Comparison of ENCODE assay signal across 7 mouse cellular contexts in genomic region chr9:55512027-55512543, GRCm38 (mm10). TPM values are rescaled to one million over a fixed set of nuclear protein-coding genes. Genes with fewer than 3 reads are reported as not detected.
A peak's percentile ranks its signal among the peaks of the same experiment; 100 is the strongest.
DNase-seq lines count a peak whose midpoint lies in the region; ATAC-seq lines count a peak whose summit lies in the region.

Etfa (minus strand) TSS chr9:55512243.

- H3K9ac ChIP-seq in intestine, embryonic 16.5 days (ENCODE audit: low read depth, low read length): peak within 1 kb of the TSS; percentile 97
- H3K9ac ChIP-seq in midbrain, embryonic 11.5 days (ENCODE audit: low read length): peak within 1 kb of the TSS; percentile 76

- intact Hi-C loops in left cerebral cortex, postnatal 36 days (cut with DNase I): loop anchor here (2.0 kb wide), 1 partner anchor 31 kb away; no protein-coding TSS in a partner anchor

- H3K4me2 ChIP-seq in intestine, embryonic 16.5 days (ENCODE audit: low read depth, low read length): peak within 1 kb of the TSS; percentile 77
- H3K4me2 ChIP-seq in midbrain, embryonic 11.5 days: peak within 1 kb of the TSS; percentile 78

- ATAC-seq in intestine, embryonic 16.5 days: peak; percentile 99
- peak; percentile 99 for ATAC-seq in midbrain, embryonic 11.5 days (ENCODE audit: low FRiP score)

- H3K4me1 ChIP-seq in intestine, embryonic 16.5 days (ENCODE audit: control insufficient read depth, insufficient read depth, low read length): peaks cover 8% of the 10 kb centered on the region; the same call in 1 of the 2 replicates
- H3K4me1 ChIP-seq in midbrain, embryonic 11.5 days (ENCODE audit: control insufficient read depth, insufficient read depth, low read length): peaks cover 3% of the 10 kb centered on the region; the same call in 1 of the 2 replicates

- peak within 1 kb of the TSS; percentile 88 for H3K4me3 ChIP-seq in intestine, embryonic 16.5 days (ENCODE audit: low read length)
- peak within 1 kb of the TSS; percentile 78 for H3K4me3 ChIP-seq in midbrain, embryonic 11.5 days (ENCODE audit: low read depth, low read length)

- under 1% methylated on average over 47 of the region's 47 CpGs for WGBS in intestine, embryonic 16.5 days
- WGBS in midbrain, embryonic 11.5 days: under 1% methylated on average over 47 of the region's 47 CpGs

- H3K36me3 ChIP-seq in intestine, embryonic 16.5 days (ENCODE audit: control insufficient read depth, insufficient read depth, low read length): no peaks in the 10 kb centered on the region
- no peaks in the 10 kb centered on the region for H3K36me3 ChIP-seq in midbrain, embryonic 11.5 days (ENCODE audit: control insufficient read depth, insufficient read depth, low read length)

- H3K9me3 ChIP-seq in intestine, embryonic 16.5 days (ENCODE audit: control insufficient read depth, low read length): no peaks in the 10 kb centered on the region
- H3K9me3 ChIP-seq in midbrain, embryonic 11.5 days (ENCODE audit: control insufficient read depth, low read length): no peaks in the 10 kb centered on the region

- no peaks in the 10 kb centered on the region for H3K27me3 ChIP-seq in intestine, embryonic 16.5 days (replicated peaks; ENCODE audit: control insufficient read depth, insufficient read depth, low read length)
- no peaks in the 10 kb centered on the region for H3K27me3 ChIP-seq in midbrain, embryonic 11.5 days (ENCODE audit: control insufficient read depth, insufficient read depth, low read length)

- DNase-seq in adrenal gland, adult 8-10 months: peak; percentile 96
- peak; percentile 90 for DNase-seq in embryo, embryonic 9.5 days (ENCODE audit: extremely low spot score)
- DNase-seq in gastrocnemius, postnatal 4 days (ENCODE audit: low spot score in 2 of 2): peak; percentile 85 to 94
- DNase-seq in left cerebral cortex, postnatal 36 days (ENCODE audit: low spot score in 2 of 2): peak; percentile 94
- DNase-seq in midbrain, embryonic 11.5 days (ENCODE audit: low spot score, missing footprints): peak; percentile 98
- peak; percentile 98 for DNase-seq in skeletal muscle tissue, adult 2 months (ENCODE audit: low read depth, low spot score)

- H3K27ac ChIP-seq in intestine, embryonic 16.5 days (ENCODE audit: low read length): peak within 1 kb of the TSS; percentile 92
- peak within 1 kb of the TSS; percentile 67 for H3K27ac ChIP-seq in midbrain, embryonic 11.5 days (ENCODE audit: low read depth, low read length)

RNA-seq across cellular contexts. Expression of gene Etfa, which starts in this region (rescaled TPM):
- total RNA-seq in adrenal gland, adult 8-10 months (2022): 100 to 1,000 TPM; 214 to 386 (median 325) TPM
- total RNA-seq in gastrocnemius, postnatal 4 days (2021): 100 to 1,000 TPM; 212 to 213 TPM
- polyA plus RNA-seq in intestine, embryonic 16.5 days (2015; fragmentation: Nextera tagmentation; extraction: Ambion mirVana): 347 and 353 TPM in 2 replicates
- 10 to 100 TPM; 38.7 to 44.6 TPM for total RNA-seq in left cerebral cortex, postnatal 36 days (2021)
- polyA plus RNA-seq in midbrain, embryonic 11.5 days (2014; fragmentation: Nextera tagmentation; extraction: Ambion mirVana): 141 and 149 TPM in 2 replicates

Comparison
In these comparisons a context has a peak if more than half of its experiments do, and no peak if none do; other contexts are left out.
1. Peak in every context shown above with its lines: DNase-seq, ATAC-seq, H3K4me3 ChIP-seq and H3K27ac ChIP-seq.
2. RNA of gene Etfa (total RNA-seq): 214 to 386 TPM in adrenal gland, adult 8-10 months and 212 to 213 TPM in gastrocnemius, postnatal 4 days; 38.7 to 44.6 TPM in left cerebral cortex, postnatal 36 days; every median in the first group is over 4 times any median in the second.